Mouse (Mus musculus): ENCODE measurements around the gene Kitl. TPM values are rescaled to one million over a fixed set of nuclear protein-coding genes. Genes with fewer than 3 reads are reported as not detected.

The Kitl gene
- polyA plus RNA-seq, 1 experiment, result 33.0 TPM

- DNase-seq, result no peak
- no peak for TF ChIP-seq POLR2A (IDR thresholded peaks at IDR 0.05; ENCODE audit: borderline replicate concordance, insufficient read depth, low read length)
- no peak for TF ChIP-seq CTCF (IDR thresholded peaks at IDR 0.05; ENCODE audit: borderline replicate concordance, insufficient read depth, low read depth, low read length)
- Histone ChIP-seq H3K27ac (ENCODE audit: insufficient read depth, low read length) (no peak overlapping the region), H3K4me1 (ENCODE audit: control insufficient read depth, insufficient read depth, low read length) (no peaks in the 10 kb centered on the region), H3K27me3 (ENCODE audit: control insufficient read depth, insufficient read depth, low read length) (no peaks in the 10 kb centered on the region), H3K4me3 (replicated peaks; ENCODE audit: insufficient read depth, low read depth, low read length) (no peak overlapping the region)
- WGBS, result 89% methylated on average over 4 of the region's 4 CpGs
Observed at GRCm38 (mm10) chr10:100001452-100001851, 14.0 kb upstream of the Kitl start.

GRCm38 (mm10) chr10:100003797-100004196, 11.6 kb upstream of the Kitl start:
- Histone ChIP-seq H3K27me3 (ENCODE audit: control insufficient read depth, insufficient read depth, low read length) (no peaks in the 10 kb centered on the region), H3K4me3 (replicated peaks; ENCODE audit: insufficient read depth, low read depth, low read length) (no peak overlapping the region), H3K27ac (ENCODE audit: insufficient read depth, low read length) (no peak overlapping the region), H3K4me1 (ENCODE audit: control insufficient read depth, insufficient read depth, low read length) (no peaks in the 10 kb centered on the region)
- no peak for TF ChIP-seq CTCF (IDR thresholded peaks at IDR 0.05; ENCODE audit: borderline replicate concordance, insufficient read depth, low read depth, low read length)
- no peak for TF ChIP-seq POLR2A (IDR thresholded peaks at IDR 0.05; ENCODE audit: borderline replicate concordance, insufficient read depth, low read length)
- no peak for DNase-seq
- WGBS, result 87% methylated on average over 4 of the region's 4 CpGs

- TF ChIP-seq POLR2A (IDR thresholded peaks at IDR 0.05; ENCODE audit: borderline replicate concordance, insufficient read depth, low read length) (no peak), CTCF (IDR thresholded peaks at IDR 0.05; ENCODE audit: borderline replicate concordance, insufficient read depth, low read depth, low read length) (no peak)
- 60% methylated on average over 6 of the region's 6 CpGs for WGBS
- Histone ChIP-seq H3K4me3 (replicated peaks; ENCODE audit: insufficient read depth, low read depth, low read length) (no peak overlapping the region), H3K4me1 (ENCODE audit: control insufficient read depth, insufficient read depth, low read length) (no peaks in the 10 kb centered on the region), H3K27me3 (ENCODE audit: control insufficient read depth, insufficient read depth, low read length) (no peaks in the 10 kb centered on the region), H3K27ac (ENCODE audit: insufficient read depth, low read length) (no peak overlapping the region)
- DNase-seq, result no peak
Observed at GRCm38 (mm10) chr10:100009681-100010080, 5.7 kb upstream of the Kitl start.

GRCm38 (mm10) chr10:100010291-100010690, 5.1 kb upstream of the Kitl start:
- TF ChIP-seq POLR2A (IDR thresholded peaks at IDR 0.05; ENCODE audit: borderline replicate concordance, insufficient read depth, low read length) (no peak), CTCF (IDR thresholded peaks at IDR 0.05; ENCODE audit: borderline replicate concordance, insufficient read depth, low read depth, low read length) (no peak)
- H3K4me1 ChIP-seq (ENCODE audit: control insufficient read depth, insufficient read depth, low read length), result no peaks in the 10 kb centered on the region
- H3K27ac ChIP-seq (ENCODE audit: insufficient read depth, low read length), result no peak overlapping the region
- no peak overlapping the region for H3K4me3 ChIP-seq (replicated peaks; ENCODE audit: insufficient read depth, low read depth, low read length)
- DNase-seq, result no peak
- H3K27me3 ChIP-seq (ENCODE audit: control insufficient read depth, insufficient read depth, low read length), result no peaks in the 10 kb centered on the region
- WGBS, result 80% methylated on average over 9 of the region's 9 CpGs

GRCm38 (mm10) chr10:100014096-100014495, 1.3 kb upstream of the Kitl start:
- no peaks in the 10 kb centered on the region; the same call in 1 of the 2 replicates for H3K27me3 ChIP-seq (ENCODE audit: control insufficient read depth, insufficient read depth, low read length)
- 81% methylated on average over 2 of the region's 2 CpGs for WGBS

GRCm38 (mm10) chr10:100016326-100016709, 888 bp downstream of the Kitl start:
- H3K4me1 ChIP-seq (ENCODE audit: control insufficient read depth, insufficient read depth, low read length), result no peaks in the 10 kb centered on the region
- WGBS, result under 1% methylated on average over 28 of the region's 28 CpGs
- H3K27me3 ChIP-seq (ENCODE audit: control insufficient read depth, insufficient read depth, low read length), result no peaks in the 10 kb centered on the region; the same call in 1 of the 2 replicates
- TF ChIP-seq CTCF (IDR thresholded peaks at IDR 0.05; ENCODE audit: borderline replicate concordance, insufficient read depth, low read depth, low read length) (0 out of 2 replicates have a peak, but pooled peaks have one; percentile 2), POLR2A (IDR thresholded peaks at IDR 0.05; ENCODE audit: borderline replicate concordance, insufficient read depth, low read length) (no peak)
- H3K4me3 ChIP-seq (replicated peaks; ENCODE audit: insufficient read depth, low read depth, low read length), result peak overlapping the region; percentile 56
- peak in 1 of 2 experiments; percentile 37 for DNase-seq
- no peak overlapping the region for H3K27ac ChIP-seq (ENCODE audit: insufficient read depth, low read length)

More at GRCm38 (mm10) chr10:100014096-100014495, 1.3 kb upstream of the Kitl start:
- no peaks in the 10 kb centered on the region for H3K4me1 ChIP-seq (ENCODE audit: control insufficient read depth, insufficient read depth, low read length)
- TF ChIP-seq CTCF (IDR thresholded peaks at IDR 0.05; ENCODE audit: borderline replicate concordance, insufficient read depth, low read depth, low read length), result no peak
- TF ChIP-seq POLR2A (IDR thresholded peaks at IDR 0.05; ENCODE audit: borderline replicate concordance, insufficient read depth, low read length), result no peak
- no peak for DNase-seq
- no peak overlapping the region for H3K4me3 ChIP-seq (replicated peaks; ENCODE audit: insufficient read depth, low read depth, low read length)
- H3K27ac ChIP-seq (ENCODE audit: insufficient read depth, low read length), result no peak overlapping the region

GRCm38 (mm10) chr10:100016941-100017770, 1.7 kb downstream of the Kitl start:
- Histone ChIP-seq H3K4me1 (ENCODE audit: control insufficient read depth, insufficient read depth, low read length) (no peaks in the 10 kb centered on the region), H3K27ac (ENCODE audit: insufficient read depth, low read length) (peak overlapping the region; percentile 53; the same call in 1 of the 2 replicates), H3K4me3 (replicated peaks; ENCODE audit: insufficient read depth, low read depth, low read length) (peak overlapping the region; percentile 20), H3K27me3 (ENCODE audit: control insufficient read depth, insufficient read depth, low read length) (no peaks in the 10 kb centered on the region; the same call in 1 of the 2 replicates)
- no peak for DNase-seq
- TF ChIP-seq CTCF (IDR thresholded peaks at IDR 0.05; ENCODE audit: borderline replicate concordance, insufficient read depth, low read depth, low read length), result no peak
- TF ChIP-seq POLR2A (IDR thresholded peaks at IDR 0.05; ENCODE audit: borderline replicate concordance, insufficient read depth, low read length), result no peak
- WGBS, result 55% methylated on average over 13 of the region's 13 CpGs

- peak overlapping the region; percentile 53; the same call in 1 of the 2 replicates for H3K27ac ChIP-seq (ENCODE audit: insufficient read depth, low read length)
- no peaks in the 10 kb centered on the region for H3K4me1 ChIP-seq (ENCODE audit: control insufficient read depth, insufficient read depth, low read length)
- 59% methylated on average over 10 of the region's 10 CpGs for WGBS
- TF ChIP-seq POLR2A (IDR thresholded peaks at IDR 0.05; ENCODE audit: borderline replicate concordance, insufficient read depth, low read length) (no peak), CTCF (IDR thresholded peaks at IDR 0.05; ENCODE audit: borderline replicate concordance, insufficient read depth, low read depth, low read length) (no peak)
- DNase-seq, result no peak
- H3K27me3 ChIP-seq (ENCODE audit: control insufficient read depth, insufficient read depth, low read length), result no peaks in the 10 kb centered on the region; the same call in 1 of the 2 replicates
- H3K4me3 ChIP-seq (replicated peaks; ENCODE audit: insufficient read depth, low read depth, low read length), result peak overlapping the region; percentile 20
Observed at GRCm38 (mm10) chr10:100017771-100018070, 2.3 kb downstream of the Kitl start.
